Mouse (Mus musculus) bone marrow macrophage, adult 2 months (primary cell): Measurements from ENCODE around the gene Fam47e. TPM values are rescaled to one million over a fixed set of nuclear protein-coding genes. Genes with fewer than 3 reads are reported as not detected.

Source experiments
- H3K27ac ChIP-seq: 2 replicates; pipeline ENCODE4 v1.5.1; 2012; ENCODE audit warnings: low read depth, low read length; ENCODE audit not compliant: insufficient read depth
- H3K4me1 ChIP-seq: 2 replicates; pipeline ENCODE4 v1.6.1; 2012; ENCODE audit warnings: low read length; ENCODE audit not compliant: control insufficient read depth, insufficient read depth
- H3K4me3 ChIP-seq: 2 replicates; pipeline ENCODE4 v1.5.1; 2012; ENCODE audit warnings: mild to moderate bottlenecking, low read length, moderate library complexity; ENCODE audit not compliant: insufficient read depth
- CTCF ChIP-seq: IDR thresholded peaks from 2 replicates; pipeline ENCODE4 v1.5.1; 2012; ENCODE audit warnings: low read depth, mild to moderate bottlenecking, low read length, moderate library complexity
- POLR2A ChIP-seq: IDR thresholded peaks from 2 replicates; pipeline ENCODE4 v1.6.1; 2012; ENCODE audit warnings: mild to moderate bottlenecking, low read depth, low read length, borderline replicate concordance
- polyA plus RNA-seq: library from polyadenylated mRNA; stranded (reverse); fragments of >200 nt; gene quantifications from 2 replicates; pipeline ENCODE4 v1.2.4, GENCODE M21; 2012; ENCODE audit not compliant: missing spikeins, insufficient read depth, insufficient read length

Gene Fam47e
- polyA plus RNA-seq, 1 experiment = not detected

DNA sequence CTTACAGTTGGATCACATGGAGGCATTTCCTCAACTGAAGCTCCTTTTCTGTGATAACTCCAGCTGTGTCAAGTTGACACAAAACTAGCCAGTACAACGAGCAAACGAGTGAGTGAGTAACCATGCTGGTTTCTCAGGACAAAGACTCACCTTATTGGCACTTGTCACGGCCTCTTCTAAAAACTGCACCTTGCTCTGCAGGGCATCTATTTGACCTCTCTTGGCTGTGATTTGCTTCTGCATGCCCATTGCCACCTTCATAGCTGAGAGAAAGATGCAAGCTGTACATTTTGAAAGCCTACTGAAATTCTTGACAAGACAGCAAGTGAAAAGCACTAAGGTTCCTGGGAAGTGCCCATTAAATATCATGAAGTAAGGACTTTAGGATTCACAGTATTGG lies 86.0 kb downstream of the Fam47e start:
- Histone ChIP-seq H3K27ac (no peak overlapping the region), H3K4me1 (no peaks in the 10 kb centered on the region), H3K4me3 (no peak overlapping the region)
- TF ChIP-seq CTCF = no peak
- no peak for TF ChIP-seq POLR2A

Other genes with a start within 250 kb of the Fam47e start
- 10.2 and 11.1 TPM in 2 replicates for gene Sdad1, start 244.6 kb upstream of the Fam47e start, polyA plus RNA-seq
- gene Cxcl9, start 227.0 kb upstream of the Fam47e start, polyA plus RNA-seq = 0.38 and 0.55 TPM in 2 replicates
- not detected in 2 replicates for gene Art3, start 223.2 kb upstream of the Fam47e start, polyA plus RNA-seq
- 30.4 and 32.0 TPM in 2 replicates for gene Cxcl10, start 206.2 kb upstream of the Fam47e start, polyA plus RNA-seq
- gene Nup54, start 119.8 kb upstream of the Fam47e start, polyA plus RNA-seq = 18.9 and 20.4 TPM in 2 replicates
- 93.7 and 98.6 TPM in 2 replicates for gene Scarb2, start 48.2 kb upstream of the Fam47e start, polyA plus RNA-seq
- gene Stbd1, start 48.0 kb downstream of the Fam47e start, polyA plus RNA-seq = 1.1 and 2.4 TPM in 2 replicates
- 0.21 TPM in 1 of 2 replicates, not detected in the other for gene Ccdc158, start 120.2 kb downstream of the Fam47e start, polyA plus RNA-seq
- not detected in 2 replicates for gene Shroom3, start 128.4 kb downstream of the Fam47e start, polyA plus RNA-seq